Mouse (Mus musculus): ENCODE results near the gene Fam98c. TPM values are rescaled to one million over a fixed set of nuclear protein-coding genes. Genes with fewer than 3 reads are reported as not detected.

The Fam98c gene
- 99.1 and 138 TPM in 2 replicates for polyA plus RNA-seq (2012)

GRCm38 (mm10) chr7:29155838-29156782 is at the start of gene Fam98c:
Fam98c (minus strand) TSS chr7:29156234.

GRCm38 (mm10) chr7:29180077-29180853 is 24.2 kb upstream of the Fam98c start, which contains the start of gene Psmd8:
Psmd8 (minus strand) TSS chr7:29180701.

GRCm38 (mm10) chr7:29170066-29170754 is 14.2 kb upstream of the Fam98c start, which contains the start of the genes Ggn and Spred3:
Ggn (plus strand) TSS chr7:29170210.
Spred3 (minus strand) TSS chr7:29170411.

GRCm38 (mm10) chr7:29134693-29135386 is 21.2 kb downstream of the Fam98c start, which contains the start of gene Rasgrp4:
Rasgrp4 (plus strand) TSS chr7:29134851.

GRCm38 (mm10) chr7:29124970-29125369 is 31.1 kb downstream of the Fam98c start, which contains the start of gene Ryr1:
Ryr1 (minus strand) TSS chr7:29125179.

Other genes starting within 250 kb of the Fam98c start
- 339 and 350 TPM in 2 replicates for gene Actn4, start 193.9 kb downstream of the Fam98c start, polyA plus RNA-seq (2012)
- 182 and 191 TPM in 2 replicates for gene Eif3k, start 174.4 kb downstream of the Fam98c start, polyA plus RNA-seq (2012)
- 292 and 327 TPM in 2 replicates for gene Map4k1, start 174.2 kb downstream of the Fam98c start, polyA plus RNA-seq (2012)
- gene Ryr1, start 31.1 kb downstream of the Fam98c start, polyA plus RNA-seq (2012) = 0.24 and 0.67 TPM in 2 replicates
- 5.7 and 9.4 TPM in 2 replicates for gene Rasgrp4, start 21.4 kb downstream of the Fam98c start, polyA plus RNA-seq (2012)
- gene Ggn, start 14.0 kb upstream of the Fam98c start, polyA plus RNA-seq (2012) = 9.7 and 10.7 TPM in 2 replicates
- gene Spred3, start 14.2 kb upstream of the Fam98c start, polyA plus RNA-seq (2012) = 4.1 and 6.0 TPM in 2 replicates
- gene Psmd8, start 24.5 kb upstream of the Fam98c start, polyA plus RNA-seq (2012) = 136 and 148 TPM in 2 replicates
- 0.03 TPM in 1 of 2 replicates, not detected in the other for gene Catsperg1, start 57.8 kb upstream of the Fam98c start, polyA plus RNA-seq (2012)
- 6.4 and 11.4 TPM in 2 replicates for gene Kcnk6, start 76.3 kb upstream of the Fam98c start, polyA plus RNA-seq (2012)
- 284 and 340 TPM in 2 replicates for gene Yif1b, start 82.1 kb upstream of the Fam98c start, polyA plus RNA-seq (2012)
- gene 2200002D01Rik, start 92.2 kb upstream of the Fam98c start, polyA plus RNA-seq (2012) = 1.1 and 1.3 TPM in 2 replicates
- gene Spint2, start 125.7 kb upstream of the Fam98c start, polyA plus RNA-seq (2012) = 165 and 174 TPM in 2 replicates
- gene Ppp1r14a, start 133.1 kb upstream of the Fam98c start, polyA plus RNA-seq (2012) = 0.46 and 1.1 TPM in 2 replicates
- gene Dpf1, start 147.7 kb upstream of the Fam98c start, polyA plus RNA-seq (2012) = 1.1 and 1.6 TPM in 2 replicates

All from megakaryocyte-erythroid progenitor cell, adult 5 weeks (primary cell).